10 mouse cellular contexts compared by ENCODE assay signal in genomic region chr2:109921298-109922035, GRCm38 (mm10). TPM values are rescaled to one million over a fixed set of nuclear protein-coding genes. Genes with fewer than 3 reads are reported as not detected.
DNase-seq lines count a peak whose midpoint lies in the region; ATAC-seq and TF ChIP-seq lines count a peak whose summit lies in the region.
"Had no signal": no experiment of that assay in that cellular context is flagged by ENCODE, and none has a peak within 500 bp of the region (broad histone marks: within the 10 kb centered on the region; RNA-seq: fewer than 3 reads in every experiment).

No protein-coding gene starts in this region.

- POLR2A ChIA-PET in Patski (lab: Charles Lee) = interaction anchor here (0.6 kb wide), 1 partner anchor 226 kb away, joined by 5 read pairs; no protein-coding TSS in a partner anchor

- H3K27me3 ChIP-seq in kidney, adult 2 months (replicated peaks; ENCODE audit: control insufficient read depth, insufficient read depth, low read length) = no peaks in the 10 kb centered on the region
- no peaks in the 10 kb centered on the region for H3K27me3 ChIP-seq in Patski
- no peaks in the 10 kb centered on the region for H3K27me3 ChIP-seq in embryonic facial prominence, embryonic 15.5 days
- no peaks in the 10 kb centered on the region for H3K27me3 ChIP-seq in midbrain, embryonic 14.5 days (ENCODE audit: control insufficient read depth, insufficient read depth, low read length)
- peaks cover 58% of the 10 kb centered on the region for H3K27me3 ChIP-seq in forebrain, embryonic 10.5 days (ENCODE audit: poor library complexity, severe bottlenecking)
- peaks cover 38% of the 10 kb centered on the region for H3K27me3 ChIP-seq in forebrain, embryonic 13.5 days

- TF ChIP-seq CTCF in kidney, adult 2 months (conservative IDR thresholded peaks at IDR 0.05; ENCODE audit: insufficient read depth, insufficient read length, low read depth, low read length) = no peak
- TF ChIP-seq CTCF in Patski (IDR thresholded peaks at IDR 0.05) = no peak

- peaks cover 10% of the 10 kb centered on the region; the same call in 1 of the 2 replicates for H3K4me1 ChIP-seq in kidney, adult 2 months (ENCODE audit: control insufficient read depth, insufficient read depth, low read length)
- peaks cover 41% of the 10 kb centered on the region for H3K4me1 ChIP-seq in embryonic facial prominence, embryonic 15.5 days
- peaks cover 30% of the 10 kb centered on the region for H3K4me1 ChIP-seq in midbrain, embryonic 14.5 days (ENCODE audit: control insufficient read depth, insufficient read depth, low read length)
- peaks cover 39% of the 10 kb centered on the region for H3K4me1 ChIP-seq in forebrain, embryonic 10.5 days
- peaks cover 20% of the 10 kb centered on the region for H3K4me1 ChIP-seq in forebrain, embryonic 13.5 days

- TF ChIP-seq POLR2A in kidney, adult 2 months (IDR thresholded peaks at IDR 0.05; ENCODE audit: low read depth, low read length) = no peak

- peak overlapping the region; percentile 5; the same call in 1 of the 2 replicates for H3K4me3 ChIP-seq in kidney, adult 2 months (ENCODE audit: insufficient read depth, low read depth, low read length)
- 0 out of 2 replicates have a peak overlapping the region, but pooled peaks have one; percentile 3 for H3K4me3 ChIP-seq in embryonic facial prominence, embryonic 15.5 days (replicated peaks)
- H3K4me3 ChIP-seq in midbrain, embryonic 14.5 days (replicated peaks; ENCODE audit: low read depth, low read length) = no peak overlapping the region
- H3K4me3 ChIP-seq in forebrain, embryonic 10.5 days = no peak overlapping the region
- H3K4me3 ChIP-seq in forebrain, embryonic 13.5 days = no peak overlapping the region

- H3K27ac ChIP-seq in kidney, adult 2 months (ENCODE audit: insufficient read depth, low read depth, low read length) = peak overlapping the region; percentile 67
- 0 out of 2 replicates have a peak overlapping the region, but pooled peaks have one; percentile 17 for H3K27ac ChIP-seq in embryonic facial prominence, embryonic 15.5 days (replicated peaks)
- H3K27ac ChIP-seq in midbrain, embryonic 14.5 days (replicated peaks; ENCODE audit: low read depth, low read length) = no peak overlapping the region
- no peak overlapping the region for H3K27ac ChIP-seq in forebrain, embryonic 10.5 days
- no peak overlapping the region for H3K27ac ChIP-seq in forebrain, embryonic 13.5 days

- H3K36me3 ChIP-seq in kidney, adult 2 months (ENCODE audit: control insufficient read depth, insufficient read depth, low read length) = no peaks in the 10 kb centered on the region; the same call in 1 of the 2 replicates
- H3K36me3 ChIP-seq in embryonic facial prominence, embryonic 15.5 days = 0 out of 2 replicates have a peak, but pooled peaks cover 6% of the 10 kb centered on the region
- H3K36me3 ChIP-seq in midbrain, embryonic 14.5 days (ENCODE audit: control insufficient read depth, insufficient read depth, low read length) = no peaks in the 10 kb centered on the region
- peaks cover 6% of the 10 kb centered on the region for H3K36me3 ChIP-seq in forebrain, embryonic 10.5 days (replicated peaks)
- H3K36me3 ChIP-seq in forebrain, embryonic 13.5 days (ENCODE audit: poor library complexity, severe bottlenecking) = no peaks in the 10 kb centered on the region

- H3K9me3 ChIP-seq in embryonic facial prominence, embryonic 15.5 days (replicated peaks) = no peaks in the 10 kb centered on the region
- no peaks in the 10 kb centered on the region for H3K9me3 ChIP-seq in midbrain, embryonic 14.5 days (ENCODE audit: control insufficient read depth, low read length)
- no peaks in the 10 kb centered on the region for H3K9me3 ChIP-seq in forebrain, embryonic 10.5 days
- no peaks in the 10 kb centered on the region for H3K9me3 ChIP-seq in forebrain, embryonic 13.5 days (replicated peaks)
- H3K9me3 ChIP-seq: G1E had no signal

- ATAC-seq in Patski = peak; percentile 2
- no peak for ATAC-seq in embryonic facial prominence, embryonic 15.5 days (ENCODE audit: insufficient number of reproducible peaks, low FRiP score, low TSS enrichment, low read depth)
- ATAC-seq in midbrain, embryonic 14.5 days (ENCODE audit: low FRiP score, low TSS enrichment) = no peak
- no peak for ATAC-seq in forebrain, embryonic 13.5 days

- H3K4me2 ChIP-seq in embryonic facial prominence, embryonic 15.5 days (replicated peaks) = peak overlapping the region; percentile 75
- H3K4me2 ChIP-seq in midbrain, embryonic 14.5 days (ENCODE audit: low read length) = peak overlapping the region; percentile 9; the same call in 1 of the 2 replicates
- no peak overlapping the region for H3K4me2 ChIP-seq in forebrain, embryonic 13.5 days

- in situ Hi-C loops in Patski (cut with MboI; ENCODE audit: low pct_unique_long_range_greater_than_20kb) = loop anchor here (5.0 kb wide), 1 partner anchor 96 kb away; the partner anchor contains the start of gene Ccdc34

- CTCF ChIA-PET in Patski (lab: Charles Lee) = interaction anchor here (1.3 to 1.4 kb wide), 2 partner anchors 13 to 261 kb away, joined by 3 to 4 read pairs; no protein-coding TSS in a partner anchor

- 31% methylated on average over 8 of the region's 8 CpGs for WGBS in kidney, adult 2 months
- 56% methylated on average over 8 of the region's 8 CpGs for WGBS in embryonic facial prominence, embryonic 15.5 days
- WGBS in midbrain, embryonic 14.5 days = 67% methylated on average over 8 of the region's 8 CpGs
- 78% methylated on average over 8 of the region's 8 CpGs for whole genome bisulfite sequencing in forebrain, embryonic 10.5 days
- WGBS in forebrain, embryonic 13.5 days = 74% methylated on average over 8 of the region's 8 CpGs

- peak; percentile 61 for DNase-seq in kidney, adult 2 months
- DNase-seq in kidney, postnatal 36 days = no peak
- DNase-seq in Patski (ENCODE audit: low read depth, low spot score) = peak; percentile 37
- no peak for DNase-seq in midbrain, embryonic 14.5 days
- no peak for DNase-seq in forebrain, embryonic 10.5 days (ENCODE audit: extremely low spot score, low spot score)
- DNase-seq: lung, postnatal 10 days; thymus, postnatal 25 days had no signal

- no peak overlapping the region for H3K9ac ChIP-seq in embryonic facial prominence, embryonic 15.5 days
- H3K9ac ChIP-seq in midbrain, embryonic 14.5 days (replicated peaks; ENCODE audit: low read length) = no peak overlapping the region
- no peak overlapping the region for H3K9ac ChIP-seq in forebrain, embryonic 13.5 days

RNA-seq across cellular contexts. Expression of gene Lgr4, which starts 4.0 kb away (rescaled TPM):
- 106 and 131 TPM in 2 replicates for polyA plus RNA-seq in kidney, adult 2 months (2012; rRNA removed)
- 48.5 TPM for polyA plus RNA-seq in Patski (2021)
- polyA plus RNA-seq in embryonic facial prominence, embryonic 15.5 days (2015; fragmentation: Nextera tagmentation; extraction: Ambion mirVana) = 20.7 and 23.3 TPM in 2 replicates
- 11.6 and 12.0 TPM in 2 replicates for polyA plus RNA-seq in midbrain, embryonic 14.5 days (2014; fragmentation: Nextera tagmentation; extraction: Ambion mirVana)
- 7.2 and 8.4 TPM in 2 replicates for polyA plus RNA-seq in forebrain, embryonic 10.5 days (2016; fragmentation: Nextera tagmentation; extraction: Ambion mirVana)
- polyA plus RNA-seq in forebrain, embryonic 13.5 days (2015; fragmentation: Nextera tagmentation; extraction: Ambion mirVana) = 2.7 and 3.5 TPM in 2 replicates

RNA-seq across cellular contexts. Expression of gene Lin7c, which starts 30.8 kb away (rescaled TPM):
- 8.3 and 13.2 TPM in 2 replicates for polyA plus RNA-seq in kidney, adult 2 months (2012; rRNA removed)
- polyA plus RNA-seq in Patski (2021) = 63.9 TPM
- polyA plus RNA-seq in embryonic facial prominence, embryonic 15.5 days (2015; fragmentation: Nextera tagmentation; extraction: Ambion mirVana) = 57.4 and 64.4 TPM in 2 replicates
- 220 and 249 TPM in 2 replicates for polyA plus RNA-seq in midbrain, embryonic 14.5 days (2014; fragmentation: Nextera tagmentation; extraction: Ambion mirVana)
- 90.6 and 93.6 TPM in 2 replicates for polyA plus RNA-seq in forebrain, embryonic 10.5 days (2016; fragmentation: Nextera tagmentation; extraction: Ambion mirVana)
- 139 and 151 TPM in 2 replicates for polyA plus RNA-seq in forebrain, embryonic 13.5 days (2015; fragmentation: Nextera tagmentation; extraction: Ambion mirVana)

Comparison
In these comparisons a context has a peak if more than half of its experiments do, and no peak if none do; other contexts are left out.
1. DNase-seq: peak in kidney, adult 2 months (single experiment) and Patski (single experiment); none in kidney, postnatal 36 days (0 of 2), midbrain, embryonic 14.5 days (single experiment) and forebrain, embryonic 10.5 days (single experiment).
2. H3K27ac ChIP-seq: peak in kidney, adult 2 months (single experiment) and embryonic facial prominence, embryonic 15.5 days (single experiment); none in midbrain, embryonic 14.5 days (single experiment), forebrain, embryonic 10.5 days (single experiment) and forebrain, embryonic 13.5 days (single experiment).
3. H3K4me3 ChIP-seq: peak in kidney, adult 2 months (single experiment) and embryonic facial prominence, embryonic 15.5 days (single experiment); none in midbrain, embryonic 14.5 days (single experiment), forebrain, embryonic 10.5 days (single experiment) and forebrain, embryonic 13.5 days (single experiment).